Comparison of ENCODE assay signal across 7 mouse cellular contexts in genomic region chr5:110099656-110100580, GRCm38 (mm10). TPM values are rescaled to one million over a fixed set of nuclear protein-coding genes. Genes with fewer than 3 reads are reported as not detected.
DNase-seq lines count a peak whose midpoint lies in the region; ATAC-seq lines count a peak whose summit lies in the region.

Gene Plcxd1 (plus strand): TSS chr5:110099969.

- H3K4me3 ChIP-seq in lung, embryonic 16.5 days (ENCODE audit: low read length) = peak within 1 kb of the TSS; percentile 44
- peak within 1 kb of the TSS; percentile 41 for H3K4me3 ChIP-seq in hindbrain, embryonic 15.5 days

- H3K4me2 ChIP-seq in lung, embryonic 16.5 days (ENCODE audit: low read depth, low read length) = peak within 1 kb of the TSS; percentile 62
- H3K4me2 ChIP-seq in hindbrain, embryonic 15.5 days = peak within 1 kb of the TSS; percentile 82

- H3K36me3 ChIP-seq in lung, embryonic 16.5 days (ENCODE audit: control insufficient read depth, insufficient read depth, low read length) = peaks cover 22% of the 10 kb centered on the region
- H3K36me3 ChIP-seq in hindbrain, embryonic 15.5 days = peaks cover 25% of the 10 kb centered on the region

- H3K4me1 ChIP-seq in lung, embryonic 16.5 days (replicated peaks; ENCODE audit: control insufficient read depth, insufficient read depth, low read length) = peaks cover 19% of the 10 kb centered on the region
- H3K4me1 ChIP-seq in hindbrain, embryonic 15.5 days (replicated peaks) = peaks cover 24% of the 10 kb centered on the region

- H3K9me3 ChIP-seq in lung, embryonic 16.5 days (ENCODE audit: control insufficient read depth, low read length) = peaks cover 4% of the 10 kb centered on the region; the same call in 1 of the 2 replicates
- H3K9me3 ChIP-seq in hindbrain, embryonic 15.5 days = no peaks in the 10 kb centered on the region

- H3K27me3 ChIP-seq in lung, embryonic 16.5 days (ENCODE audit: control insufficient read depth, insufficient read depth, low read depth, low read length) = no peaks in the 10 kb centered on the region
- no peaks in the 10 kb centered on the region for H3K27me3 ChIP-seq in hindbrain, embryonic 15.5 days

- peak within 1 kb of the TSS; percentile 87 for H3K27ac ChIP-seq in lung, embryonic 16.5 days (ENCODE audit: low read length)
- H3K27ac ChIP-seq in hindbrain, embryonic 15.5 days (replicated peaks) = no peak within 1 kb of the TSS

- ATAC-seq in lung, embryonic 16.5 days (ENCODE audit: low read depth) = 0 out of 2 replicates have a peak, but pooled peaks have one; percentile 8
- 0 out of 2 replicates have a peak, but pooled peaks have one; percentile 7 for ATAC-seq in hindbrain, embryonic 15.5 days (ENCODE audit: low FRiP score, low read depth)

- 8% methylated on average over 25 of the region's 25 CpGs for WGBS in lung, embryonic 16.5 days
- 6% methylated on average over 25 of the region's 25 CpGs for WGBS in hindbrain, embryonic 15.5 days

- no peak for DNase-seq in lung, postnatal 36 days
- DNase-seq in embryo, embryonic 11 days = peak; percentile 44
- DNase-seq in liver = peak; percentile 24
- DNase-seq in thymus, postnatal 14 days = peak; percentile 39
- DNase-seq in ovary, adult 18-20 months (ENCODE audit: low spot score) = no peak

- H3K9ac ChIP-seq in lung, embryonic 16.5 days (ENCODE audit: low read length) = peak within 1 kb of the TSS; percentile 46
- H3K9ac ChIP-seq in hindbrain, embryonic 15.5 days = no peak within 1 kb of the TSS

RNA-seq across cellular contexts. Expression of gene Plcxd1, which starts in this region (rescaled TPM):
- 3.0 and 3.9 TPM in 2 replicates for polyA plus RNA-seq in lung, embryonic 16.5 days (2015; fragmentation: Nextera tagmentation; extraction: Ambion mirVana)
- 6.0 and 6.1 TPM in 2 replicates for polyA plus RNA-seq in hindbrain, embryonic 15.5 days (2015; fragmentation: Nextera tagmentation; extraction: Ambion mirVana)

Comparison
In these comparisons a context has a peak if more than half of its experiments do, and no peak if none do; other contexts are left out.
1. DNase-seq: peak in embryo, embryonic 11 days (single experiment), liver (single experiment) and thymus, postnatal 14 days (single experiment); none in lung, postnatal 36 days (single experiment) and ovary, adult 18-20 months (single experiment).